Mouse (Mus musculus): Measurements from ENCODE around the gene Mlx. TPM values are rescaled to one million over a fixed set of nuclear protein-coding genes. Genes with fewer than 3 reads are reported as not detected.

Mlx gene
- total and polyA plus RNA-seq, 3 experiments = 45.2 to 116 (median 51.5) TPM

DNA sequence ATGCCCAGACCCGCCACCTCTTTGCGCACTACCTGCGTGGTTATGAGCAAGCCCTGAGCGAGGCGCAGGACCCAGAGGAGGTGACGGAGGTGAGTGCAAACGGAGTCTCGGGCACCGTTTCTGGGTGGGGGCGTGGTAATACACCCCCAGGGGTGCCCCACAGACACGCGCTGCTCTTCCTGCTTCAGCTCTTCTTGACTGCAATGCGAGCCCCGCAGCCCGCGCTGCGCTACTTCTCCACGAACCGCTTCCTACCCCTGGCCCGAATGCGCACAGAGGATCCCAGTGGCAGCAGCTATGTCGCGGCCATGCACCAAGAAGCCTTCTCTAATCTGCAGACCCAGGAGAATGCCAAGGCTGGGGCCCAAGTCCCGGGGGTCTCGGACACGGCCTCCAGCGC is 7.3 kb upstream of the Mlx start:
- dilution Hi-C loops (cut with MboI; ENCODE audit: extremely low pct_ligation_motif_present, extremely low pct_unique_long_range_greater_than_20kb, low sequenced_read_pairs) = no loop called here
- TF ChIP-seq MAFK (IDR thresholded peaks at IDR 0.05; ENCODE audit: insufficient replicate concordance, low read length) (no peak), ZMIZ1 (IDR thresholded peaks at IDR 0.05; ENCODE audit: low read depth, low read length) (no peak), PAX5 (IDR thresholded peaks at IDR 0.05; ENCODE audit: low read length) (no peak), POLR2A (IDR thresholded peaks at IDR 0.05; ENCODE audit: low read depth, low read length) (no peak)
- Histone ChIP-seq H3K27ac (ENCODE audit: insufficient read depth, low read depth) (no peak overlapping the region), H3K27me3 (replicated peaks) (peaks cover 3% of the 10 kb centered on the region), H3K4me1 (ENCODE audit: control insufficient read depth in 1 of 2, insufficient read depth in 2 of 2) (peaks cover 10 to 23% of the 10 kb centered on the region in 2 experiments), H3K4me3 (replicated peaks in 1 of 3; ENCODE audit: low read depth in 2 of 3, low read length in 2 of 3, poor library complexity in 1 of 3) (no peak overlapping the region), H3K36me3 (replicated peaks in 1 of 2; ENCODE audit: control insufficient read depth in 1 of 2, insufficient read depth in 1 of 2, low read length in 1 of 2) (peaks cover 11 to 26% of the 10 kb centered on the region in 2 experiments), H3K79me2 (replicated peaks; ENCODE audit: control insufficient read depth, extremely low read depth, insufficient read depth, poor library complexity, severe bottlenecking) (peaks cover 14% of the 10 kb centered on the region; the same call in 1 of the 2 replicates), H3K4me2 (ENCODE audit: insufficient read depth, low read depth, poor library complexity, severe bottlenecking) (no peak overlapping the region), H3K9ac (ENCODE audit: insufficient read depth, low read depth) (no peak overlapping the region), H3K9me3 (replicated peaks; ENCODE audit: low read length) (no peaks in the 10 kb centered on the region)
- DNase-seq (ENCODE audit: extremely low read depth) = no peak
- in situ Hi-C loops (cut with MboI; ENCODE audit: low pct_ligation_motif_present, low pct_unique_long_range_greater_than_20kb, low sequenced_read_pairs) = loop anchor here (5.0 to 10.0 kb wide), 2 partner anchors 103 to 225 kb away; partner anchors contain the start of gene Becn1

DNA sequence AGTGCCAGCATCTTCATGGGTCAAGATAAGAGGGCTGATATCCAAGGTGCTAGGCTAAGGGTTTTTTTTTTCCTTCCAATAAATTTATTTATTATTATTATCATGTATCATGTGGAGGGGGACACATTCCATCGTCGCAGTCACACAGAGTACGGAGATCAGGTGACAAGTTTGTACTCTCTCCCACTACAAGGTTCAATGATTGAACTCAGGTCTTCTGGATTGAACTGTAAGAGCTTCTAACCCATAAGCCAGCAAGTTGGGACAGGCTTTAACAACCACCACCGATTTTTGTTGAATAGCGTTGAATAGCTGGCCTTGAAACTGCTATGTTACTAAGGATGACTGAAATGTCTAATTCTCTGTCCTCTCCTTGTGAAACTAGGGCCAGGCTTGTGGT is 6.7 kb upstream of the Mlx start:
- DNase-seq (ENCODE audit: extremely low read depth) = no peak
- dilution Hi-C loops (cut with MboI; ENCODE audit: extremely low pct_ligation_motif_present, extremely low pct_unique_long_range_greater_than_20kb, low sequenced_read_pairs) (no loop called here), in situ Hi-C loops (cut with MboI; ENCODE audit: low pct_ligation_motif_present, low pct_unique_long_range_greater_than_20kb, low sequenced_read_pairs) (loop anchor here (5.0 to 10.0 kb wide), 2 partner anchors 102 to 224 kb away; partner anchors contain the start of gene Becn1)
- H3K27ac ChIP-seq (ENCODE audit: insufficient read depth, low read depth) = no peak overlapping the region
- H3K36me3 ChIP-seq (replicated peaks in 1 of 2; ENCODE audit: control insufficient read depth in 1 of 2, insufficient read depth in 1 of 2, low read length in 1 of 2) = peaks cover 16 to 32% of the 10 kb centered on the region in 2 experiments
- H3K79me2 ChIP-seq (replicated peaks; ENCODE audit: control insufficient read depth, extremely low read depth, insufficient read depth, poor library complexity, severe bottlenecking) = peaks cover 14% of the 10 kb centered on the region; the same call in 1 of the 2 replicates
- H3K4me2 ChIP-seq (ENCODE audit: insufficient read depth, low read depth, poor library complexity, severe bottlenecking) = no peak overlapping the region
- H3K27me3 ChIP-seq (replicated peaks) = peaks cover 3% of the 10 kb centered on the region
- H3K4me3 ChIP-seq (replicated peaks in 1 of 3; ENCODE audit: low read depth in 2 of 3, low read length in 2 of 3, poor library complexity in 1 of 3) = no peak overlapping the region
- no peak for TF ChIP-seq PAX5 (IDR thresholded peaks at IDR 0.05; ENCODE audit: low read length)
- no peak for TF ChIP-seq SMC3 (IDR thresholded peaks at IDR 0.05; ENCODE audit: low read depth, low read length)
- TF ChIP-seq MEF2A (IDR thresholded peaks at IDR 0.05; ENCODE audit: borderline replicate concordance, low read depth, low read length) = no peak
- no peak for TF ChIP-seq MYC (IDR thresholded peaks at IDR 0.05; ENCODE audit: low read depth, low read length)
- no peak for TF ChIP-seq TCF12 (IDR thresholded peaks at IDR 0.05; ENCODE audit: low read depth, low read length)
- no peak for TF ChIP-seq TBP (conservative IDR thresholded peaks at IDR 0.05; ENCODE audit: low read depth, low read length)
- no peak for TF ChIP-seq MAX (IDR thresholded peaks at IDR 0.05; ENCODE audit: low read length)
- TF ChIP-seq JUND (conservative IDR thresholded peaks at IDR 0.05; ENCODE audit: low read depth, low read length) = no peak
- TF ChIP-seq POLR2A (IDR thresholded peaks at IDR 0.05; ENCODE audit: low read depth, low read length) = no peak
- no peak for TF ChIP-seq HCFC1 (IDR thresholded peaks at IDR 0.05; ENCODE audit: low read depth, low read length)
- no peak for TF ChIP-seq MAZ (IDR thresholded peaks at IDR 0.05; ENCODE audit: low read depth, low read length)
- no peak for TF ChIP-seq CTCF (conservative IDR thresholded peaks at IDR 0.05 in 1 of 2, IDR thresholded peaks at IDR 0.05 in 1 of 2; ENCODE audit: low read depth in 2 of 2, low read length in 2 of 2)
- TF ChIP-seq BHLHE40 (IDR thresholded peaks at IDR 0.05; ENCODE audit: low read depth, low read length) = no peak
- TF ChIP-seq ELF1 (IDR thresholded peaks at IDR 0.05; ENCODE audit: low read depth, low read length) = no peak
- TF ChIP-seq ETS1 (conservative IDR thresholded peaks at IDR 0.05; ENCODE audit: low read depth, low read length) = no peak
- no peak overlapping the region for H3K9ac ChIP-seq (ENCODE audit: insufficient read depth, low read depth)
- peaks cover 11 to 29% of the 10 kb centered on the region in 2 experiments for H3K4me1 ChIP-seq (ENCODE audit: control insufficient read depth in 1 of 2, insufficient read depth in 2 of 2)
- no peaks in the 10 kb centered on the region for H3K9me3 ChIP-seq (replicated peaks; ENCODE audit: low read length)
